Mouse (Mus musculus): ENCODE results near the gene Efcab2.
"Not testable (repeated sequence)": the region's sequence is repeated elsewhere in the genome, so short reads cannot be mapped to it uniquely, and the experiment has no call there.

Gene Efcab2

DNA sequence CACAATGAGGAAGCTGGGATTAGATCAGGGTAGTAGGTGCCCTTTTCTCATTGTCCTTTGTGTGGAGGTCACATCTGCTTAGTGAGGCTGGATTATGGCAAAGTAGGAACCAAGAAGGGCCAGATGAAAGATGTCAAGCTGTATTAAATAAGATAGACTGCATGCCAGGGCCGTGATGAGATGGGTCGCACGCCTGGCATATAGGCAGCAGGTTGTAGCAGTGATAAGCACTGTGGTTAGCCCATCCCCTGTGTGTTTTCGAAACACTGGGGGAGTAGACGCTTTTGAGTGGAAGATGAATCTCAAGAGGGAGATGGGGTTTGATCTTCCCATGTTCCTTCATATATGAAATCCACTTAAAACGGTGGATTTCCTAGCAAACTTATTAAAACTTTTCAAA lies 3.9 kb upstream of the Efcab2 start:
- in situ Hi-C loops (cut with MboI, MseI), result loop anchor here (10.0 kb wide), 2 partner anchors 67 to 627 kb away; partner anchors contain the start of gene Hnrnpu (in 2 of the 2)

DNA sequence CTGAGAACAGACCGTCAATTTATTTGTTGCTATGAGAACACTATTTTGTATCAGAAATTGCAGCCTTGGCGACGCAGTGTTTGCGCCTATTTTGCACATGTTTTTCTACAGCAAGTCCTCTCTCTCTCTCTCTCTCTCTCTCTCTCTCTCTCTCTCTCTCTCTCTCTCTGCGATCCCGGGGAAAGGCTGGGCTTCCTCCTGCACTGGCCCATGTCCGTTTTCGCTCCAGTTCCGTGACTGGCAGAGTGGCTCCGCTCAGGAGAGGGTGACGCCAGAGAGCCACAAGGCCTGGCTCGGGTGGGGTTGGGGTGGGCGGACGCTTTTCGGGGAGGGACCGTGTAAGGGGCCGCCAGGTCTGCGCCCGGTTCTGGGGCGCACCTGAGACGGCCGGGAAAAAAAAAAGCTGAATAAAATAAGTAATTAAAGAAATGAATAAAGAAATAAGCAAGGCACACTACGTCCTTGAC lies 407 bp upstream of the Efcab2 start:
- in situ Hi-C loops (cut with MboI, MseI), result loop anchor here (10.0 kb wide), 2 partner anchors 71 to 631 kb away; partner anchors contain the start of gene Hnrnpu (in 2 of the 2)

- in situ Hi-C loops (cut with MboI, MseI), result loop anchor here (10.0 kb wide), 2 partner anchors 72 to 632 kb away; partner anchors contain the start of gene Hnrnpu (in 2 of the 2)
These were observed 1.1 kb downstream of the Efcab2 start for GRCm38 (mm10) chr1:178406765-178407645.

DNA sequence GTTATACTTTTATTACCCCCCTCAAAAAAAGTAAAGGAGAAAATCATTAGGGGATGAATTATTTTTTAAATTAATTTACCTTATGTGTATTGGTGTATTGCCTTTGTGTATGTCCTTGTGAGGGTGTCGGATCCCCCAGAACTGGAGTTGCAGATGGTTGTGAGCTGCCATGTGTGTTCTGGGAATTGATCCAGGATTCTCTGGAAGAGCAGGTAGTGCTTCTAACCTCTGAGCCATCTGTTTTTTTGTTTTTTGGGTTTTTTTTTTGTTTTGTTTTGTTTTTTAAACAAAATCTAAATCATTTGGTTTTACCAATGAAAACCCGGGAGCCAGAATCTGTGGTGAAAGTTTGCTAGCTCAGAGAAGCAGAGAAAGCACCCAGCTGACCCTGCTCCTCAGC lies 1.8 kb downstream of the Efcab2 start:
- in situ Hi-C loops (cut with MboI, MseI), result loop anchor here (10.0 kb wide), 2 partner anchors 73 to 633 kb away; partner anchors contain the start of gene Hnrnpu (in 2 of the 2)

DNA sequence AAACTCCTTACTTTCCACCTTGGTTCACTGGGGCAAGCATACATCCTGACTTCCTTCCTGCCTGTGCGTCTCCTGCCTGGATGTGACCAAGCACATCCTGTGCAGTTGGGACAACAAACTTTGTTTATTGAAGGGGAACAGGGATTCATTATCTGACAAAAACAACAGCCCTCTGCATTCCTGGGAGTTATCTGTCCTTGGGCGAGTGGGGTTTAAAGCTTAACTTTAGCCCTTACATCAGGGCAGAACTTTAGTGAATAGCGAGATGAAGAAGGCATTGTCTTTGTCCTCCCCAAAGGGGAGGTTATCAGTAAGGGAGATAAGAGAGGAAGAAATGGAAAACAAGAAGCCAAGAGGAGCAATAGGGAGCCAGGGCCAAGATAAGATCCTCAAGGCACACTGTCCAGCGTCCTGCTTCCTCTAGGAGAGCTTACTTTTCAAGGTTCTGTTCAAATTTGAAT lies 3.0 kb downstream of the Efcab2 start:
- in situ Hi-C loops (cut with MboI, MseI), result loop anchor here (10.0 kb wide), 2 partner anchors 74 to 634 kb away; partner anchors contain the start of gene Hnrnpu (in 2 of the 2)

- in situ Hi-C loops (cut with MboI, MseI), result not testable (repeated sequence)
These were observed 7.5 kb downstream of the Efcab2 start for GRCm38 (mm10) chr1:178413367-178413766.

DNA sequence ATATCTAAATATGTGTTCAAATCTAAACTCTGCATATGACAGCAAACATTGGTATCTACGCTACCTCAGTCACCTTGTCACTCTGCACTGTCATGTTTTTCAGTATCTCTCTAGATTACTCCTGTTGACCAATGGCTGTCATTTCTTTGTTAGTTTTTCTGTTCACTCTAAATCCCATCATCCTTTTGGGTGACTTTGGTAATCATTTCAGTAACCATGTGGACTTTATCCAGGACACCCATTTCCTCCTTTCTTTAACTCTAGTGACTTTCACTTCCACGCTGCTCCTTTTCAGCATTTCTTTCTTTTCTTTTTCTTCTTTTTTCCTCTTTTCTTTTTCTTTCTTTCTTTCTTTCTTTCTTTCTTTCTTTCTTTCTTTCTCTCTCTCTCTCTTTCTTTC lies 13.7 kb downstream of the Efcab2 start:
- in situ Hi-C loops (cut with MboI, MseI), result no loop called here

DNA sequence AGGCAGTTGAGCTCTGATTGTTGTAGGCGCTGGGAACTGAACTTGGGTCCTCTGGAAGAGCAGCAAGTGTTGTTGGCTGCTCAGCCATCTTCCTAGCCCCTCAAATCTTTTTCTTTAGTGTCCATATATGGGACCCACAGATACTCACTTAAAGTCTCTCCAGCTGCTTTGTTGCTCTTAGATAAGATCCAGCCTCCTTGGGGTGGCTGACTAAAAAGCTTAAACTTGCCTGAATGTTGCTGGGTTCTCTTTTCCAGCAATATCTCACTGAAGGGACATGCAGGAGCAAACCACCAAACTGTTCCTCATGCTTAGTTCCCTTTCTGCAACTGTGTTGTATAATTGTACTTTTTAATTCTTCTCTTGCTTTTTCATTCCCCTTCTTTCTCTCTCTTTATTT lies 17.8 kb downstream of the Efcab2 start:
- in situ Hi-C loops (cut with MboI, MseI), result no loop called here

- in situ Hi-C loops (cut with MboI, MseI), result no loop called here
These were observed 25.9 kb downstream of the Efcab2 start for GRCm38 (mm10) chr1:178431619-178432444.

DNA sequence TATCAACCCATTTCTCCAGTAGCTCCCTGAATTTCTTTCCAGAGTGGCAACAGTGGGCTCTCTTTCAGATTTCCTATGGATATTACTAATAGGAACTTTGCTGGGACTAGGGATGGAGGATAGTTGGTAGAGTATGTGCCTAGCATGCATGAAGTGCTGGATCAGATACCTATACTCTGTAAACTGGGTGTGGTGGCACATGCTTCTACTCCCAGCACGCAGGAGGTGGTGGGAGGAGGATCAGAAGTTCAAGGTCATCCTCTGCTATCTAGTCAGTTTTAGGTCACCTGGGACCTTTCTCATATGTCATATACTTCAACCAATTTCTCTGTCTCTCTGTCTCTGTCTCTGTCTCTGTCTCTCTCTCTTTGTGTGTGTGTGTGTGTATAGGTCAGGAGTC lies 27.7 kb downstream of the Efcab2 start:
- in situ Hi-C loops (cut with MboI, MseI), result no loop called here

- in situ Hi-C loops (cut with MboI, MseI), result loop anchor here in 1 of 2 experiments (5.0 kb wide), 1 partner anchor 97 kb away; no protein-coding TSS in a partner anchor
These were observed 38.5 kb downstream of the Efcab2 start for GRCm38 (mm10) chr1:178444407-178444806.

GRCm38 (mm10) chr1:178447036-178447435 lies 41.2 kb downstream of the Efcab2 start:
- in situ Hi-C loops (cut with MboI, MseI), result no loop called here

DNA sequence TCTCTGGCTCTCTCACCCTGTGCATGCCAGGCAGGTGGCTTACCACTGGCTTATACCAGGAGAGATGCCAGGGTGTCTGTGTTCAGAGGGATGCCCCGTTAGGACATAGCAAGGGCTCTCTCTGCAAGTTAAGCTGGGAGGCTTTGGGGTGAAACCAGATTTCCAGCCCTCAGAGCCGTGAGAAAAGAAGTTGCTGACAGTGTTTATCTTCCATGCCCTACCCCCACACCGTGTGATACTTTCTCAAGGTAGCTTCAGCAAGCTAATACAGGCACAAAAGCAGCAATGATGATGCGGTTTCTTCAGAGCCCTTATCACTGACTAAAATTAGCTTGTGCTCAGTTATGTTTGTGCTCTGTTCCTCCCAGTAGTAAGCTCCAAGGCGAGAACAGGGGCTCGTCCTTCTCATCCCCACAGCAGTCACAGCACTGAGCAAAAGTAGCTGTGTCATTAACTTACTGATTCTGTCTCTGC lies 42.4 kb downstream of the Efcab2 start:
- in situ Hi-C loops (cut with MboI, MseI), result no loop called here

DNA sequence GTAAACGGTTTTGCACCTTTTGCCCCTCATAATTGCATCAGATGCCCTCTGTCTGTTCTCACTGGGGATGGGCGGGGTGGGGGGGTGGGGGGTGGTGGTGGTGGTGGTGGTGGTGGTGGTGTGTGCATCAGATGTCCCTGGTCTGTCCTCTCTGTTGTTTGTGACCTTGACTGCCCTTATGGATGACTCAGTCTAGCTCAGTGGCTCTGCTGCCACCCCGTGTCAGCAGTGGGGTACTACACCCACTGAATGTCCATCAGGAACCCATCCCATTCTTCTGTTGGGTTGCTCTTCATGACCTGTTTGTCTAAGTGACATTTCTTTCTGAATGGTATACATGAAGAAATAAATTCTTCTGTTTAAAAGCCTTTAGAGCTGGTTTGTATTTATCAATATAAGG lies 43.3 kb downstream of the Efcab2 start:
- in situ Hi-C loops (cut with MboI, MseI), result no loop called here

DNA sequence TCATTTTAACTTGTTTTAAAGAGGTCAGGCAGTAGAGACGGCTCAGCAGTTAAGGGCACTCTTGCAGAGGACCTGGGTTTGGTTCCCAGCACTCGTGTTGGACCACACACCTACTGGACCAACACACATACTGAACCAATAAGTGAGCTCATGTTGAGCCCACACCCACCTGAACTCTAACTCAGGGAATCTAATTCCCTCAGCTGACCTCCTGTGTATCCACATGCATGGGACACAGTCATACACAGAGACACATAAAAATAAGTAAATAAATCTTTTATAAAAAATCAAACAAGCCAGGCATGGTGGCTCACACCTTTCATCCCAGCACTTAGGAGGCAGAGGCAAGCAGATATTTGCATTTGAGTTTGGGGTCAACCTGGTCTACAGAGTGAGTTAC lies 44.0 kb downstream of the Efcab2 start:
- in situ Hi-C loops (cut with MboI, MseI), result no loop called here

DNA sequence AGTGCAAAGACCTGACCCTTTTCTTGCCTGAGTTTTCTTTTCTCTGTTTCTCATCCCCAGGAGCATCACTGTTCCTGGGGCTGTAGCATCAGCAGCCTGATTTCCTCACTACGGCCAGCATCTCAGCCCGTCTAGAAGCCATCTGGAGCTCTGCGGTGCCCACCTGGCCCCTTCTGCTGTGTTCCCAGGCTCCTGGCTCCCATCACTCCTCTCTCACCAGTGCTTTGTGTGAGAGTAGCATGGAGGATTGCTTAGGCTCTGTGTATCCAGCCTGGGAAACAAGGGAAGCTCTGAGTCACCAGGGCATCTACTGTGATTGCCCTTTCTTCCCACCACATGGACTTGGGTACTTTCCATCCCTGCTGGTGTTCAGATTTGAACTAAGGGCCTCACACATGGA lies 48.2 kb downstream of the Efcab2 start:
- in situ Hi-C loops (cut with MboI, MseI), result no loop called here

DNA sequence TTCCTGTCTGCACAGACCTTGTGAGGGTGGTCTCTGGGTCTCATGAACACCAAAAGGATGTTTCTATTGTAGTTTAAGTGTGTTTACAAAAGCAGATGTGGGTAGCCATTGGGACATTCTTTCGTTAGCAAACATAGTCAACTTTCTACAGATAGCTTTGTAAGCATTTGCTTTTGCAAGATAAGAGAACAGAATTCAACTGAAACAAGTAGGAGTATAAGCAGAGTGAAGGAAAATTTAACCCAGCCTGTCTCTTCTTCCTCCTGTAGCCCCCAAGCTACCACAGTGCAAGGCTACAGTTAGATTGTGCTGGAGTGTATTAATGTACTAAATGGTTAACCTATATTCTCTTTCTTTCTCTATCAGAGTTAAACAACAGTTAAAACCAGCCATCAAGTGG lies 49.2 kb downstream of the Efcab2 start:
- in situ Hi-C loops (cut with MboI, MseI), result loop anchor here in 1 of 2 experiments (5.0 kb wide), 1 partner anchor 508 kb away; no protein-coding TSS in a partner anchor

- in situ Hi-C loops (cut with MboI, MseI), result loop anchor here in 1 of 2 experiments (5.0 kb wide), 1 partner anchor 511 kb away; no protein-coding TSS in a partner anchor
These were observed 52.1 kb downstream of the Efcab2 start for GRCm38 (mm10) chr1:178458029-178458428.

- in situ Hi-C loops (cut with MboI, MseI), result loop anchor here in 1 of 2 experiments (5.0 to 10.0 kb wide), 2 partner anchors 161 to 309 kb away; no protein-coding TSS in a partner anchor
These were observed 57.8 kb downstream of the Efcab2 start for GRCm38 (mm10) chr1:178463712-178464111.

DNA sequence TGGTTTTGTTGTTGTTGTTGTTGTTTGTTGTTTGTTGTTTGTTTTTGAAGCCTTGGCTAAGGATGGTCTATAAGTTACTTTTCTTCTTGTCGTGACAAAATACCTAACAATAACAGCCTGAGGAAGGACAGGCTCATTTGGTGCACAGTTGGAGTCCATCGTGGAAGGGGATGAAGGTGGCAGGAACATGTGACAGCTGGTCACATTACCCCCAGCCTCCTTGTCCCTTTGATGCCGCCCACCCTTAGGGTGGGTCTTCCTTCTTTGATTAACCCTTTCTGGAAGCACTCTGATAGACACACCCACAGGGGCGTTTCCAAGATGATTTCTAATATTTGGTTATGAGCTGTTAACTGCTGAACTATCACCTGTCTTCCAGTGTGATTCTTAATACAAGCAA lies 58.3 kb downstream of the Efcab2 start:
- in situ Hi-C loops (cut with MboI, MseI), result loop anchor here in 1 of 2 experiments (5.0 to 10.0 kb wide), 2 partner anchors 162 to 309 kb away; no protein-coding TSS in a partner anchor

DNA sequence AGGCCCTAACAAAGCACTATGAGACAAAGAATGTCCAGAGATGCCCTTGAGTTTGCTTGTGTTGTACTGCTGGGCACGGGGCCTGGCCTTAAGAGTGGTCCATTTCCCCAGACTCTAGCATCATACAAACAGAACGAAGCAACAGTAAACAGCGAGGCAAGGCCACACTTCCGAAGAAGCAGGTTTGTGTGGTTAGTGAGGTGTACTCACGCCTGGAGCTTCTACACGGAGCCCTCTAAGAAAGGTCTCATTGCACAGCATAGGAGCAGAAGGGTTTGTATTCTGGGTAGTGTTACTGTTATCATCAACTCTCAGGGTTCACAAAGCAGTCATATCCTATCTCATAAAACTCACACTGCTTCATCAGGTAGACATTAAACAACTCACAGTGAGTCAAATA lies 61.7 kb downstream of the Efcab2 start:
- in situ Hi-C loops (cut with MboI, MseI), result loop anchor here (5.0 to 10.0 kb wide), 2 partner anchors 313 to 320 kb away; no protein-coding TSS in a partner anchor
